Mouse (Mus musculus) megakaryocyte, embryonic 14.5 days (primary cell): ENCODE results near the gene Dnajc28. TPM values are rescaled to one million over a fixed set of nuclear protein-coding genes. Genes with fewer than 3 reads are reported as not detected.

Experiments used
- H3K27me3 ChIP-seq: replicated peaks from 2 replicates; pipeline ENCODE3; 2012; ENCODE audit warnings: inconsistent platforms
- H3K36me3 ChIP-seq: replicated peaks from 2 replicates; pipeline ENCODE3; 2012; ENCODE audit warnings: low read length, inconsistent platforms, mixed read lengths
- H3K4me1 ChIP-seq: 2 replicates; pipeline ENCODE4 v1.6.1; 2012; ENCODE audit warnings: inconsistent platforms
- H3K4me3 ChIP-seq: replicated peaks from 2 replicates; pipeline ENCODE3; 2012; ENCODE audit warnings: moderate library complexity, mild to moderate bottlenecking, inconsistent platforms
- H3K9me3 ChIP-seq: 2 replicates; pipeline ENCODE4 v1.6.1; 2012; ENCODE audit warnings: inconsistent platforms
- FLI1 ChIP-seq: IDR thresholded peaks from 2 replicates; pipeline ENCODE4 v1.6.1; 2012; ENCODE audit warnings: low read length, inconsistent platforms, mixed read lengths
- GATA1 ChIP-seq: IDR thresholded peaks from 3 replicates; pipeline ENCODE4 v1.6.1; 2012; ENCODE audit warnings: mixed read lengths, low read length, inconsistent platforms, borderline replicate concordance
- polyA plus RNA-seq: library from polyadenylated mRNA; stranded (reverse); fragments of >175 nt; gene quantifications from 2 replicates; pipeline ENCODE4 v1.2.3, GENCODE M21; 2012; ENCODE audit warnings: low replicate concordance; ENCODE audit not compliant: insufficient read depth

Gene Dnajc28
- polyA plus RNA-seq, 1 experiment: 0.92 TPM

DNA sequence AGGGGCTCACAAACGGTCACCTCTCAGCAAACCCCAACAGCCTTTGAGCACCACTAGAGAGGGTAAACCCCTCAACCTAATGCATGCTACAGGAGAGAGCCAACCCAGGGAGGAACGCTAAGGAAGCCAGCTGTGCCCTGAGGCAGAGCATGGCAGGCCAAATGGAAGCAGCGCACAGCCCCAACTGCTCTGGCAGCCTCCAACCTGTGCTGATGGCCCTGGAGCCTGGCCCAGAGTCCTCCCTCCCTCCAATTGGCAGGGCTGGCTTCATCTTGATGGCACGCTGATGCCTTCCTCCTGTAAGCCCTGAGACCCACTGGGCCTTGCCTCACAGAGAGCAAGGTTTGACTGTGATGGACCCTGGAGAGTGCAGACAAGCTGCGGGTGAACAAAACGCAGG, 23.8 kb downstream of the Dnajc28 start:
- H3K4me1 ChIP-seq: peaks cover 72% of the 10 kb centered on the region
- no peak for TF ChIP-seq GATA1
- no peak for TF ChIP-seq FLI1
- H3K36me3 ChIP-seq: peaks cover 19% of the 10 kb centered on the region
- peaks cover 9% of the 10 kb centered on the region for H3K27me3 ChIP-seq
- peak overlapping the region; percentile 51 for H3K4me3 ChIP-seq
- H3K9me3 ChIP-seq: no peaks in the 10 kb centered on the region

DNA sequence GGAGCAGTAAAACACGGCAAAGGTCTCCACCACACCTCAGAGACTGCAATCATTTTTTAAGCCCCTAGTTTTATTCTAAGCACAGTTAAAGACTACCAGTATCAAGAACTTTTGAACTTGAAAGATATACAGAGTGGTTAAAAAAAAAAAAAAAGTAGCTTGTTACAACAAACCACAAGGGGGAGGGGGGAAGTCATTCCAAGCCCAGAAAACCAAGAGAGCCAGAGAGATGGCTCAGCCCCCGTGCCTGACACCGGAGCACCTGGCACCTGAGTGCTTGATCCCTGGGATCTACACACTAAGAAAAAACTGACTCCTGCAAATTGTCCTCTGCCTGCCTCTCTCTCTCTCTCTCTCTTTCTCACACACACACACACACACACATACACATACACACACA, 25.6 kb downstream of the Dnajc28 start:
- peaks cover 13% of the 10 kb centered on the region for H3K27me3 ChIP-seq
- peaks cover 19% of the 10 kb centered on the region for H3K36me3 ChIP-seq
- TF ChIP-seq FLI1: no peak
- TF ChIP-seq GATA1: no peak
- H3K4me1 ChIP-seq: peaks cover 65% of the 10 kb centered on the region
- no peaks in the 10 kb centered on the region for H3K9me3 ChIP-seq
- no peak overlapping the region for H3K4me3 ChIP-seq

DNA sequence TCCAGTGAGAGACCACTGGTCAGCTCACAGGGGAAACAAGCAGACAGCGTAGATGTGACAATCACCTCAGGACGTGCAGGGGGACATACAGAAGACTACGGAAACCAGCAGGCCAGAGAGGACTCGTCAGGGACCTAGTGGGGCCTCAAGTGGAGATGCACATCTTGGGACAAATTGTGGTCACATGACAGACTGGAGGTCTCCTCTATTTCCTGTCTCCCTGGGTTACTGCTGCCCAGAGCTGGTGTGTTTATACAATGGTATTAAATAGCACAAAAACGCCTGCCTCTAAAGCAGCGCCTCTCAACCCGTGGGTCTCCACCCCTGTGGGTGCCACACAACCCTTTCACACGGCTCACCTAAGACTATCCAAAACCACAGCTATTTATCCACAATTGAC, 26.7 kb downstream of the Dnajc28 start:
- Histone ChIP-seq H3K27me3 (peaks cover 13% of the 10 kb centered on the region), H3K9me3 (no peaks in the 10 kb centered on the region), H3K36me3 (peaks cover 19% of the 10 kb centered on the region), H3K4me1 (peaks cover 68% of the 10 kb centered on the region), H3K4me3 (no peak overlapping the region)
- TF ChIP-seq FLI1: no peak
- TF ChIP-seq GATA1: no peak

DNA sequence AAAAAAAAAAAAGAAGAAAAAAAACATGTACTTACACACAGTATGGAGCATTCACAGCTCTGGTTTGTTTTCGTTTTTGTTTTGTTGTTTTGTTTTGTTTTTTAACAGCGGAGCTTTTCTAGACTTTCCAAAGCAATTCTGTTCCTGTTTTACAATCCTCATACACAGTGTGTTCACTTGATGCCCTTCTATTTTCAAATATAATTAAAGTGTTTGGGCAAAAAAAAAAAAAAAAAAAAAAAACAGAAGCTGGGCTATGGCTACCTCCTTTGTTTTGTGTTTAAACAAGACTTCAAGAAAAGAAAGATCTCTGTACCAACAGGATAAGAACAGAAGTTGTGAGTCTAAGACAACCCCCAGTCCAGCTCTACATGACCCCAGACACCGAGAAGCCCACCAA, 30.1 kb downstream of the Dnajc28 start:
- TF ChIP-seq FLI1: no peak
- TF ChIP-seq GATA1: no peak
- Histone ChIP-seq H3K4me3 (no peak overlapping the region), H3K27me3 (peaks cover 10% of the 10 kb centered on the region), H3K9me3 (no peaks in the 10 kb centered on the region), H3K36me3 (peaks cover 39% of the 10 kb centered on the region), H3K4me1 (peaks cover 54% of the 10 kb centered on the region)

DNA sequence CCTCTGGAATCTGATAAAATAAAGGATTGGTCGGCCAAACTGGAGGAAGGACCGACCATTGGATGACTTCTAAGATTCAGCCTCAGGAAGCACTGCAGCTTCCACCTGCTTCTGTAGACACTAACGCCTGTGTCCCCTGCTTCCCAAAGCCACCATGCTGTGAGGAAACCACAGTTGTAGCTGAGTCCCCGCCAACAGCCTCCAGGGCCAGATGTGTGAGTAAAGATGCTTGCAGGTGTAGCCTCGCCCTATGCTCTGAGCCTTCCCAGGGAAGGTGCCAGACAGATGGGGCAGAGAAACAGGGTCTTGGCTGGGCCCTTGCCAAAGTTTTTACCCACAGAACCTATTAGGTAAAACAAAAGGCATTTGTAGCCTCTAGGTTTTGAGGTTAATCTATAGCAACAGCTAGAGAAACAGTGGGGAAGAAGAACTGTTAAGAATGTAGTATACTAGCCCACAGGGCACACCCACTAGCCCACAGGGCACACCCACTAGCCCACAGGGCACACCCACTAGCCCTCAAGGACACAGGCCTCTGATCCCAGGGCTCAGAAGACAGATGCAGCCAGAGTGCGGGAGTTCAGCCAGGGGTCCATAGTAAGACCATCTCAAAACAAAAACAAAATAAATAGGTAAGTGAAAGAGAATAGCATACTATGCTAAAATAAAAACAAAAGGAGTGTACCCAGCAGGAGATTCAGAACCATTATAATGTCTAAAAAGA, 30.9 kb downstream of the Dnajc28 start:
- peaks cover 10% of the 10 kb centered on the region for H3K27me3 ChIP-seq

DNA sequence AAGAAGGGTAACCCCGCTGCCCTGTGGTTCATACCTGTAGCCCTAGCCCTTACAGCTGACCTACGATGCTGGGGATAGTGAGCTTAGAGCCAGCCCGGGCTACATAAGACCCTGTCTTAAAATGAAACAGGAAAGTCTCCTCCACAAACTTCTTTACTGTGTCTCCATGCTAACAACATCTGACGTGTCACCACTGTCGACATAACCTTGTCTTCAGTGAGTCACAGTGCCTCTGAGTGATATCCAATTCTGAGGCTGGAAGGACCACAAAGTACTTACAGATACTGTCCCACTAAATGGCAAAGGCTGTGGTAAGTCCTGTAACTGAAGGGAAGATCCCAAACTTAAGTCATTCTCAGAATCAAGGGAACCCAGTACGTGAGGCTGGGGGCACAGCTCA, 32.6 kb downstream of the Dnajc28 start:
- Histone ChIP-seq H3K27me3 (peaks cover 9% of the 10 kb centered on the region), H3K4me1 (peaks cover 32% of the 10 kb centered on the region), H3K9me3 (no peaks in the 10 kb centered on the region), H3K36me3 (peaks cover 41% of the 10 kb centered on the region), H3K4me3 (no peak overlapping the region)
- TF ChIP-seq FLI1: no peak
- TF ChIP-seq GATA1: no peak

More for the DNA sequence above, 30.9 kb downstream of the Dnajc28 start:
- Histone ChIP-seq H3K9me3 (no peaks in the 10 kb centered on the region), H3K36me3 (peaks cover 41% of the 10 kb centered on the region), H3K4me1 (peaks cover 46% of the 10 kb centered on the region), H3K4me3 (no peak overlapping the region)
- TF ChIP-seq GATA1 (no peak), FLI1 (no peak)

DNA sequence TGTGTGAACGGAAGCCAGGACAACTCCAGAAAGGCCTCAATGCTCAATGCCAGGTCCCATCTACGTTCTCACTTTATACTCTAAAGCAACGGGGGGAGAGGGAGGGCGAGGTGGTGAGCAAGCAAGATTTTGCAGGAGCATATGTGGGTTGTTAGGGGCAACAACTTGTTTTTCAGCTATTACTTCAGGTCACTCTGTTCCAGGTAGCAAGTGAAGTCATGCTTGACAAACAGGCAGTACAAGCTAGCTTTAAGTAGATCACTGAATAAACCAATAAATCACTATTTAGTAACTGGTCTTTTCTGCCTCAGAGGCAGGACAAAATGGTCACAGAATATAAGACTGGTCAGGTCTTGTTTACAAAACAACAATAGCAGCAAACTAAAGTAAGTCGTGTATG, 33.2 kb downstream of the Dnajc28 start:
- Histone ChIP-seq H3K36me3 (peaks cover 48% of the 10 kb centered on the region), H3K4me1 (peaks cover 28% of the 10 kb centered on the region), H3K9me3 (no peaks in the 10 kb centered on the region), H3K4me3 (no peak overlapping the region), H3K27me3 (peaks cover 11% of the 10 kb centered on the region)
- no peak for TF ChIP-seq GATA1
- no peak for TF ChIP-seq FLI1

DNA sequence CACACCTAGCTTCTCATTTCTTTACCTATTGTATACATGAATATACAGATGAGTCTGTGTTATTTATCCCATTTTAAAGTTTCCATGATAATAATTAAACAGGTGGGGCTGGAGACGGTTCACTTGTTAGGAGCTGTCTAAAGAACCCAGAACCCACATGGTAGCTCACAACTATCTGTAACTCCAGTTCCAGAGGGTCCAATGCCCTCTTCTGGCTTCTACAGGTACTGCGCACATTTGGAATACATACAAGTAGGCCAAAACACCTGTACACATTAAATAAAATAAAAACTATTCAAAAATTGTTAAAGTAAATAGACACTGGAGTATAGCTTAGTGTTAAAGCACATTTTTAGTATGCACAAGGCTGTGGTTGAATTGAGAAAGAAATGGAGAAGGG, 36.5 kb downstream of the Dnajc28 start:
- Histone ChIP-seq H3K4me1 (peaks cover 9% of the 10 kb centered on the region), H3K9me3 (no peaks in the 10 kb centered on the region), H3K4me3 (no peak overlapping the region), H3K27me3 (peaks cover 6% of the 10 kb centered on the region), H3K36me3 (peaks cover 68% of the 10 kb centered on the region)
- TF ChIP-seq FLI1 (no peak), GATA1 (no peak)

DNA sequence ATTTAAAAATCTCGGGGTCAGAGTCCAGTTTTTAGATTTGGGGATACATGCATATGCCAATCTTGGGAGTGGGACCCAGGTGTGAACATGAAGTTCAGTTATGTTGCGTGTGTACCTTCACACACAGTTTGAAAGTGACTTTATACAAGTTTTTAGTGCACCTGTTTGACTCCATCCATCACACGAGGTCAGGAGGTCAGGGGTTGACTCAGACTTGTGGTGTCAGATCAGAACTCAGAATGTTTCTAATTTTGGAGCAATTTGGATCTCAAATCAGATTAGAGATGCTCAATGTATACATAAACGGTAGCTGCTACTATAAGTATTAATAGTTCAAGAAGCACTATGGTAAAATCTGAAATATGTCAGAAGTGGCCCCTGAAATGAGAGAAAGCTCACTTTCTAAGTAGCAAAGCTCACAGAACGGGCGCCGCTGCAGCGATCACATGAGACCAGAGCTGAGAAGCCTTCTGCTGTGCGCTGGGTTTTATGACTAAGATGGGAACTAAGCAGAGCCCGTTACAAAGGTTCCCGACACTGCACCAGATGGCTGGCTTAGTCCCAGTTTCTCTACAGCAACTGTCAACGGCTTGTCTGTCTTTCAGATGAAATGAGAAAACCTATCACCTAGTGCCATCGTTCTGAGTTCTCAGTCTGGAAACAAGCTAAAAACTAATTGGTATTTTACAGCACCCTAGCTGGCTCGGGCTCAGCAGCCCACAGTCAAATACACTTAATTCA, 39.7 kb downstream of the Dnajc28 start:
- Histone ChIP-seq H3K36me3 (peaks cover 71% of the 10 kb centered on the region), H3K27me3 (peaks cover 12% of the 10 kb centered on the region)
- TF ChIP-seq FLI1 (no peak), GATA1 (no peak)

DNA sequence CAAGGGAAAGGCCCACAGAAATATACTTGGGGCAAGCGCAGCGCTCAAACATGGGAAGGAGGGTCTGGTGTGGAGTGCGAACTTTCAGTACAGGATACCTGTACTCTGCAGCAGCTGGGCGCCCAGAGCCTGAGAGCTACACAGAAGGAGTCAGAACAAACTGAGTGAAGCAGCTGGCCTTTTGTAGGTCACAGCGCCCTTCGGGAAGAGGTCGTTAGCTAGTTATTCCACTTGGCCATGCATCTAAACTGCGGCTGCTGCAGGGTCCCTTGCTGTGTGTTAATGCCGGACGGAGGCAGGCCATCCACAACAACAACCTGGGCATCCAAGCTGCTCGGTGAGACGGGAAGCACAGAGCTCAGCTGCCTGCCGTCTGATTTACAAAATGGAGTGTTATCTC, 43.7 kb downstream of the Dnajc28 start:
- no peak overlapping the region for H3K4me3 ChIP-seq
- TF ChIP-seq FLI1 (no peak), GATA1 (no peak)
- no peaks in the 10 kb centered on the region for H3K9me3 ChIP-seq

More for the DNA sequence above, 39.7 kb downstream of the Dnajc28 start:
- Histone ChIP-seq H3K4me3 (no peak overlapping the region), H3K4me1 (no peaks in the 10 kb centered on the region; the same call in none of the 2 replicates), H3K9me3 (no peaks in the 10 kb centered on the region)

More for the DNA sequence above, 43.7 kb downstream of the Dnajc28 start:
- Histone ChIP-seq H3K36me3 (peaks cover 48% of the 10 kb centered on the region), H3K4me1 (peaks cover 5% of the 10 kb centered on the region), H3K27me3 (peaks cover 32% of the 10 kb centered on the region)
